Mouse (Mus musculus) neural tube, embryonic 15.5 days (tissue): ENCODE measurements around the gene Parp1. TPM values are rescaled to one million over a fixed set of nuclear protein-coding genes. Genes with fewer than 3 reads are reported as not detected.

Experiments
- ATAC-seq: fragments of 200-750 bp; cut with Nextera tagmentation; 2 replicates; pipeline ENCODE4 v1.8.0; 2017; ENCODE audit warnings: mild to moderate bottlenecking, moderate TSS enrichment, moderate library complexity; ENCODE audit not compliant: low FRiP score
- H3K27ac ChIP-seq: fragments of 300-500 bp; sonication (generic); replicated peaks from 2 replicates; pipeline ENCODE4 v1.5.1; 2015; ENCODE audit warnings: mild to moderate bottlenecking, inconsistent platforms
- H3K27me3 ChIP-seq: fragments of 300-500 bp; sonication (generic); replicated peaks from 2 replicates; pipeline ENCODE4 v1.6.1; 2015; ENCODE audit warnings: inconsistent platforms
- H3K36me3 ChIP-seq: fragments of 300-500 bp; sonication (generic); 2 replicates; pipeline ENCODE4 v1.6.1; 2015; ENCODE audit warnings: inconsistent platforms
- H3K4me1 ChIP-seq: fragments of 300-500 bp; sonication (generic); 2 replicates; pipeline ENCODE4 v1.6.1; 2015; ENCODE audit warnings: inconsistent platforms
- H3K4me2 ChIP-seq: fragments of 300-500 bp; sonication (generic); 2 replicates; pipeline ENCODE4 v1.6.1; 2015; ENCODE audit warnings: inconsistent platforms, mild to moderate bottlenecking, moderate library complexity
- H3K4me3 ChIP-seq: fragments of 300-500 bp; sonication (generic); replicated peaks from 2 replicates; pipeline ENCODE4 v1.5.1; 2015; ENCODE audit warnings: mild to moderate bottlenecking, inconsistent platforms
- H3K9ac ChIP-seq: fragments of 300-500 bp; sonication (generic); replicated peaks from 2 replicates; pipeline ENCODE4 v1.6.1; 2015; ENCODE audit warnings: mild to moderate bottlenecking, inconsistent platforms
- H3K9me3 ChIP-seq: fragments of 300-500 bp; sonication (generic); replicated peaks from 2 replicates; pipeline ENCODE4 v1.6.1; 2016; ENCODE audit warnings: inconsistent platforms
- WGBS: fragments of 180-500 bp; shearing (Covaris S2); methylation state at CpG from one replicate; pipeline ENCODE4 v1.1.7; 2015; ENCODE audit warnings: mixed read lengths; 5-methylcytosine and 5-hydroxymethylcytosine counted together
- microRNA-seq: library from miRNA; unstranded; fragments of <30 nt; microRNA quantifications from one replicate; pipeline ENCODE4, GENCODE M21; 2017
- polyA plus RNA-seq: library from polyadenylated mRNA; unstranded; fragments of >200 nt; fragmentation: Nextera tagmentation; extraction: Ambion mirVana; gene quantifications from 2 replicates; pipeline ENCODE4 v1.2.1, GENCODE M21; 2015

Parp1 gene
- polyA plus RNA-seq, 1 experiment from 2014 or later: 89.1 TPM

DNA sequence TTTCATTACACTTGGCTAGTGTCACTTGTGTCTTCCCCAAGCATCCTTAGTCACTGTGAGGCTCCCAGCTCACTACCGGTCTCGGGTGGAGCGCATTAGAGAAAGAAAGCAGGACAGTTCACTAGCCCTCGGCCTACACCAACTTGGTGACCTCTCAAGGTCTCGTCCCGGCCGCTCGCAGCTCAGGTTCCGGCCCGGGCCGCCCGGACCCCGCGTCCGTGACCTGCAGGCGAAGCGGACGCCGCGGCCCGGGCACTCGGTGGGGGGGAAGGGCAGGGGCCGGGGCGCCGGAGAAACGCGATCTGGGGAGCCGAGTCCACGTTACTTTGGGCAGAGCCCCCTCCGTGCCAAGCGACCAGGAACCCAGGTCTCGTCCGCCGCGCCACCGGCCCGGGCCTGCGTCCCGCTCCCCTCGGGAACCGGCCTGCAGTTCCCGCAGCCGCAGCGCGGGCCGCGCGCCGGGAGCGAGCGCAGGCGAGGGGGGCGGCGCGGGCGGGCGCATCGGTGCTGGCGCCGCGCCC is 71.9 kb downstream of the Parp1 start:
- Histone ChIP-seq H3K27ac (peak overlapping the region; percentile 81), H3K9me3 (no peaks in the 10 kb centered on the region), H3K4me2 (peak overlapping the region; percentile 87), H3K27me3 (no peaks in the 10 kb centered on the region), H3K4me3 (peak overlapping the region; percentile 98), H3K36me3 (no peaks in the 10 kb centered on the region), H3K9ac (peak overlapping the region; percentile 79), H3K4me1 (peaks cover 22% of the 10 kb centered on the region)
- ATAC-seq: peak; percentile 54
- under 1% methylated on average over 57 of the region's 61 CpGs for WGBS

- Histone ChIP-seq H3K4me2 (peak within 1 kb of the TSS; percentile 87), H3K27me3 (no peaks in the 10 kb centered on the region), H3K36me3 (no peaks in the 10 kb centered on the region), H3K27ac (peak within 1 kb of the TSS; percentile 81), H3K4me3 (peak within 1 kb of the TSS; percentile 98), H3K9ac (peak within 1 kb of the TSS; percentile 79), H3K9me3 (no peaks in the 10 kb centered on the region), H3K4me1 (peaks cover 22% of the 10 kb centered on the region)
- peak; percentile 95 for ATAC-seq
- under 1% methylated on average over 40 of the region's 47 CpGs for WGBS
Measured at GRCm38 (mm10) chr1:180641137-180641517, 72.4 kb downstream of the Parp1 start, which contains the start of gene Lin9. Gene Lin9, plus strand, starts transcription at chr1:180641150.

- Histone ChIP-seq H3K36me3 (no peaks in the 10 kb centered on the region), H3K9me3 (no peaks in the 10 kb centered on the region), H3K4me1 (peaks cover 22% of the 10 kb centered on the region), H3K4me3 (peak overlapping the region; percentile 98), H3K27ac (peak overlapping the region; percentile 81), H3K4me2 (peak overlapping the region; percentile 87), H3K9ac (peak overlapping the region; percentile 79), H3K27me3 (no peaks in the 10 kb centered on the region)
- peak; percentile 62 for ATAC-seq
- WGBS: 4% methylated on average over 48 of the region's 50 CpGs
Measured at GRCm38 (mm10) chr1:180641518-180642227, 72.9 kb downstream of the Parp1 start.

- peak overlapping the region; percentile 87 for H3K4me2 ChIP-seq
Measured at GRCm38 (mm10) chr1:180642228-180642564, 73.5 kb downstream of the Parp1 start.

More at GRCm38 (mm10) chr1:180642228-180642564, 73.5 kb downstream of the Parp1 start:
- Histone ChIP-seq H3K27ac (no peak overlapping the region), H3K4me1 (peaks cover 22% of the 10 kb centered on the region), H3K9ac (peak overlapping the region; percentile 79), H3K36me3 (no peaks in the 10 kb centered on the region), H3K4me3 (peak overlapping the region; percentile 98), H3K27me3 (no peaks in the 10 kb centered on the region), H3K9me3 (no peaks in the 10 kb centered on the region)
- no peak for ATAC-seq
- 83% methylated on average over 8 of the region's 8 CpGs for WGBS

Small RNAs within 50 kb of the gene (microRNA-seq; reads per million reads assigned to microRNA genes)
- not detected for gene Mir6904

Other genes with a start within 250 kb of the Parp1 start
- 4.1 and 5.3 TPM in 2 replicates for gene Itpkb, start 238.4 kb upstream of the Parp1 start, polyA plus RNA-seq
- gene Stum, start 85.4 kb upstream of the Parp1 start, polyA plus RNA-seq: 21.8 and 23.5 TPM in 2 replicates
- gene Lin9, start 72.2 kb downstream of the Parp1 start, polyA plus RNA-seq: 8.3 and 10.9 TPM in 2 replicates
- gene Mixl1, start 128.1 kb downstream of the Parp1 start, polyA plus RNA-seq: 0.08 TPM in 1 of 2 replicates, not detected in the other
- 23.5 and 24.4 TPM in 2 replicates for gene Acbd3, start 157.1 kb downstream of the Parp1 start, polyA plus RNA-seq
- gene H3f3a, start 245.0 kb downstream of the Parp1 start, polyA plus RNA-seq: 2,562 and 2,745 TPM in 2 replicates